Mouse (Mus musculus) embryonic fibroblast, embryonic 13.5 days (primary cell): ENCODE measurements around the gene Gpx7. TPM values are rescaled to one million over a fixed set of nuclear protein-coding genes. Genes with fewer than 3 reads are reported as not detected.
"Not testable (repeated sequence)": the region's sequence is repeated elsewhere in the genome, so short reads cannot be mapped to it uniquely, and the experiment has no call there.

Source experiments
- H3K27ac ChIP-seq: 2 replicates; pipeline ENCODE4 v1.5.1; 2012; ENCODE audit warnings: low read length, control low read depth, inconsistent platforms; ENCODE audit not compliant: insufficient read depth
- H3K4me1 ChIP-seq: 2 replicates; pipeline ENCODE4 v1.6.1; 2011; ENCODE audit warnings: low read length; ENCODE audit not compliant: control insufficient read depth, insufficient read depth
- H3K4me3 ChIP-seq: 2 replicates; pipeline ENCODE4 v1.5.1; 2011; ENCODE audit warnings: mild to moderate bottlenecking, control low read depth, low read length; ENCODE audit not compliant: insufficient read depth
- CTCF ChIP-seq: IDR thresholded peaks from 2 replicates; pipeline ENCODE4 v1.5.1; 2011; ENCODE audit warnings: mild to moderate bottlenecking, control low read depth, low read length, moderate library complexity, borderline replicate concordance; ENCODE audit not compliant: insufficient read depth
- POLR2A ChIP-seq: IDR thresholded peaks from 2 replicates; pipeline ENCODE4 v1.6.1; 2011; ENCODE audit warnings: low read depth, mild to moderate bottlenecking, control low read depth, low read length, moderate library complexity
- polyA plus RNA-seq: library from polyadenylated mRNA; stranded (reverse); fragments of >200 nt; gene quantifications from 2 replicates; pipeline ENCODE4 v1.2.4, GENCODE M21; 2011; ENCODE audit warnings: low read depth; ENCODE audit not compliant: missing spikeins, insufficient read length

The Gpx7 gene
- polyA plus RNA-seq, 1 experiment = 64.1 TPM

GRCm38 (mm10) chr4:108371421-108371820 is 35.3 kb downstream of the Gpx7 start:
- no peak overlapping the region for H3K4me3 ChIP-seq
- no peaks in the 10 kb centered on the region for H3K4me1 ChIP-seq
- H3K27ac ChIP-seq = no peak overlapping the region
- TF ChIP-seq POLR2A = no peak
- no peak for TF ChIP-seq CTCF

- Histone ChIP-seq H3K4me1 (no peaks in the 10 kb centered on the region), H3K27ac (no peak overlapping the region), H3K4me3 (no peak overlapping the region)
- TF ChIP-seq CTCF (no peak), POLR2A (no peak)
Observed at GRCm38 (mm10) chr4:108370409-108370808, 36.4 kb downstream of the Gpx7 start.

- H3K27ac ChIP-seq = no peak overlapping the region
- TF ChIP-seq POLR2A = no peak
- no peak for TF ChIP-seq CTCF
- H3K4me1 ChIP-seq = no peaks in the 10 kb centered on the region
- no peak overlapping the region for H3K4me3 ChIP-seq
Observed at GRCm38 (mm10) chr4:108369254-108369653, 37.5 kb downstream of the Gpx7 start.

- peak overlapping the region; percentile 63; the same call in 1 of the 2 replicates for H3K27ac ChIP-seq
- peaks cover 10% of the 10 kb centered on the region; the same call in 1 of the 2 replicates for H3K4me1 ChIP-seq
- TF ChIP-seq POLR2A (no peak), CTCF (no peak)
- no peak overlapping the region for H3K4me3 ChIP-seq
Observed at GRCm38 (mm10) chr4:108364111-108364476, 42.7 kb downstream of the Gpx7 start.

- H3K27ac ChIP-seq = peak overlapping the region; percentile 63
- TF ChIP-seq POLR2A (no peak), CTCF (no peak)
- no peak overlapping the region for H3K4me3 ChIP-seq
- peaks cover 10% of the 10 kb centered on the region; the same call in 1 of the 2 replicates for H3K4me1 ChIP-seq
Observed at GRCm38 (mm10) chr4:108363355-108364110, 43.2 kb downstream of the Gpx7 start.

GRCm38 (mm10) chr4:108362321-108363261 is 44.2 kb downstream of the Gpx7 start:
- peak overlapping the region; percentile 20 for H3K27ac ChIP-seq
- peaks cover 10% of the 10 kb centered on the region; the same call in 1 of the 2 replicates for H3K4me1 ChIP-seq
- TF ChIP-seq CTCF = no peak
- TF ChIP-seq POLR2A = no peak
- no peak overlapping the region for H3K4me3 ChIP-seq

GRCm38 (mm10) chr4:108360136-108361055 is 46.4 kb downstream of the Gpx7 start:
- Histone ChIP-seq H3K4me1 (peaks cover 10% of the 10 kb centered on the region; the same call in 1 of the 2 replicates), H3K27ac (no peak overlapping the region), H3K4me3 (no peak overlapping the region)
- no peak for TF ChIP-seq CTCF
- no peak for TF ChIP-seq POLR2A

- no peak overlapping the region for H3K4me3 ChIP-seq
- 0 out of 2 replicates have a peak, but pooled peaks cover 6% of the 10 kb centered on the region for H3K4me1 ChIP-seq
- no peak overlapping the region for H3K27ac ChIP-seq
- TF ChIP-seq CTCF (no peak), POLR2A (no peak)
Observed at GRCm38 (mm10) chr4:108358498-108358897, 48.3 kb downstream of the Gpx7 start.

- Histone ChIP-seq H3K27ac (no peak overlapping the region), H3K4me1 (0 out of 2 replicates have a peak, but pooled peaks cover 4% of the 10 kb centered on the region), H3K4me3 (no peak overlapping the region)
- TF ChIP-seq CTCF = no peak
- TF ChIP-seq POLR2A = no peak
Observed at GRCm38 (mm10) chr4:108357458-108357857, 49.3 kb downstream of the Gpx7 start.

GRCm38 (mm10) chr4:108353591-108353990 is 53.2 kb downstream of the Gpx7 start:
- not testable (repeated sequence) for H3K4me1 ChIP-seq, H3K4me3 ChIP-seq, H3K27ac ChIP-seq
